13 mouse cellular contexts compared by ENCODE assay signal in genomic region chr2:159498691-159499090, GRCm38 (mm10).
"Had no signal": no experiment of that assay in that cellular context is flagged by ENCODE, and none has a peak within 500 bp of the region (broad histone marks: within the 10 kb centered on the region; RNA-seq: fewer than 3 reads in every experiment).

No protein-coding gene starts in this region.

- DNase-seq: kidney, adult 2 months; kidney, postnatal 14 days; layer of hippocampus, adult 9-11 months; layer of hippocampus, postnatal 36 days; lung, adult 18-20 months; right cerebral cortex, postnatal 25 days; thymus, postnatal 14 days had no signal

- H3K4me3 ChIP-seq: kidney, embryonic 15.5 days; midbrain, embryonic 12.5 days; neural tube, embryonic 13.5 days had no signal

- H3K9me3 ChIP-seq: kidney, embryonic 15.5 days; midbrain, embryonic 12.5 days; neural tube, embryonic 13.5 days had no signal

- H3K36me3 ChIP-seq: kidney, embryonic 15.5 days; midbrain, embryonic 12.5 days; neural tube, embryonic 13.5 days had no signal

- H3K27me3 ChIP-seq: kidney, embryonic 15.5 days; midbrain, embryonic 12.5 days; neural tube, embryonic 13.5 days had no signal

- H3K9ac ChIP-seq: kidney, embryonic 15.5 days; liver, embryonic 14.5 days; midbrain, embryonic 12.5 days; neural tube, embryonic 13.5 days had no signal

- ATAC-seq: midbrain, embryonic 16.5 days had no signal

- H3K4me1 ChIP-seq: midbrain, embryonic 12.5 days; neural tube, embryonic 13.5 days had no signal

- H3K27ac ChIP-seq: kidney, embryonic 15.5 days; liver, embryonic 14.5 days; midbrain, embryonic 12.5 days; neural tube, embryonic 13.5 days; stomach, postnatal 0 days had no signal

- H3K4me2 ChIP-seq: kidney, embryonic 15.5 days; midbrain, embryonic 12.5 days; neural tube, embryonic 13.5 days had no signal
